7 mouse cellular contexts compared by ENCODE assay signal in the genomic region with DNA sequence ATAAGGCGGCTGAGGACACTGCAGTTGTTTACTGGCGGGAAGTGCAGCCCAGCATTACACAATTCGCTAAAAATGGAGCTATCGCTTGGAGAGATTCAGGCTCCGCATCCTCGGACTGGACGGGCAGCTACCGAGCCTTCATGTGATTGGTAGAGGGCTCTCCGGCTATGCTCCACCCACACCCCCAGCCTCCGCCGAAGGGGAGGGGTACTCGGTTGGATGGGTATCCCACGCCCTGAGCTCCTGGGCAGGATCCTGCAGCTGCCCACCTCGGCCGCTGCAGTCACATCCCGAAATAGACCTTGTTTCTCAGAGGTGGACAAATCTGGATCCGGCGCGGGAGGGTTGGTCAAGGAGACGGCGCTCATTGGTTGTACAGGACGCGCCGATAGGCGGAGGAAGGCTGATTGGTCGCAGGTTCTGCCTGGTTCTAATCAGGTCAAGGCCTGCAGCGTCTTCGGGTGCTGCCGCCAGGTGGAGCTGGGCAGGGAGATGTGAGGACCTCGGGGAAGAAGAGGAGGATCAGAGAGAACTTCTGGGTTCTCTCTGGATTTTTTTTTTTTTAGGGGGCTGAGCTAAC. TPM values are rescaled to one million over a fixed set of nuclear protein-coding genes. Genes with fewer than 3 reads are reported as not detected.
DNase-seq lines count a peak whose midpoint lies in the region; ATAC-seq and TF ChIP-seq lines count a peak whose summit lies in the region.

No protein-coding gene starts in this region.

- H3K9me3 ChIP-seq in embryonic facial prominence, embryonic 13.5 days: no peaks in the 10 kb centered on the region
- H3K9me3 ChIP-seq in limb, embryonic 13.5 days: no peaks in the 10 kb centered on the region
- no peaks in the 10 kb centered on the region for H3K9me3 ChIP-seq in midbrain, embryonic 16.5 days (replicated peaks; ENCODE audit: control insufficient read depth, low read length, poor library complexity, severe bottlenecking)

- TF ChIP-seq EP300 in heart, adult 2 months (IDR thresholded peaks at IDR 0.05; ENCODE audit: insufficient read depth, low read depth, low read length): peak; percentile 85; the same call in 1 of the 2 replicates

- ATAC-seq in embryonic facial prominence, embryonic 13.5 days (ENCODE audit: insufficient number of reproducible peaks, insufficient read depth, low FRiP score, low TSS enrichment, low read depth): peak; percentile 93
- ATAC-seq in limb, embryonic 13.5 days (ENCODE audit: low FRiP score, low read depth): peak; percentile 97
- ATAC-seq in midbrain, embryonic 16.5 days: peak; percentile 98

- H3K4me2 ChIP-seq in embryonic facial prominence, embryonic 13.5 days: peak overlapping the region; percentile 70
- peak overlapping the region; percentile 71 for H3K4me2 ChIP-seq in limb, embryonic 13.5 days (replicated peaks)
- peak overlapping the region; percentile 89 for H3K4me2 ChIP-seq in midbrain, embryonic 16.5 days (ENCODE audit: low read length)

- TF ChIP-seq POLR2A in heart, adult 2 months (IDR thresholded peaks at IDR 0.05; ENCODE audit: insufficient read depth, low read depth, low read length): peak; percentile 60

- intact Hi-C loops in heart, adult 2 months (cut with DNase I): loop anchor here (2.0 to 10.0 kb wide), 4 partner anchors 111 to 324 kb away; no protein-coding TSS in a partner anchor

- DNase-seq in adrenal gland, postnatal 36 days: peak; percentile 92 to 94
- DNase-seq in heart, adult 2 months: peak; percentile 92 to 95
- DNase-seq in kidney, adult 8-10 months: peak; percentile 92 to 94
- DNase-seq in spleen, postnatal 10 days (ENCODE audit: low spot score in 2 of 2): peak; percentile 52 to 83

- H3K4me1 ChIP-seq in embryonic facial prominence, embryonic 13.5 days: peaks cover 7% of the 10 kb centered on the region; the same call in 1 of the 2 replicates
- H3K4me1 ChIP-seq in heart, adult 2 months (ENCODE audit: control insufficient read depth, insufficient read depth, low read length): peaks cover 2% of the 10 kb centered on the region
- peaks cover 10% of the 10 kb centered on the region for H3K4me1 ChIP-seq in limb, embryonic 13.5 days
- H3K4me1 ChIP-seq in midbrain, embryonic 16.5 days (ENCODE audit: control insufficient read depth, insufficient read depth, low read length): peaks cover 5% of the 10 kb centered on the region

- WGBS in embryonic facial prominence, embryonic 13.5 days: under 1% methylated on average over 30 of the region's 30 CpGs
- WGBS in heart, adult 2 months: under 1% methylated on average over 30 of the region's 30 CpGs
- WGBS in limb, embryonic 13.5 days: under 1% methylated on average over 30 of the region's 30 CpGs
- WGBS in midbrain, embryonic 16.5 days: under 1% methylated on average over 30 of the region's 30 CpGs

- H3K27me3 ChIP-seq in embryonic facial prominence, embryonic 13.5 days: peaks cover 15% of the 10 kb centered on the region
- H3K27me3 ChIP-seq in heart, adult 2 months (ENCODE audit: control insufficient read depth, insufficient read depth, low read length): no peaks in the 10 kb centered on the region
- peaks cover 26% of the 10 kb centered on the region for H3K27me3 ChIP-seq in limb, embryonic 13.5 days
- peaks cover 6% of the 10 kb centered on the region; the same call in 1 of the 2 replicates for H3K27me3 ChIP-seq in midbrain, embryonic 16.5 days (ENCODE audit: control insufficient read depth, insufficient read depth, low read depth, low read length)

- H3K36me3 ChIP-seq in embryonic facial prominence, embryonic 13.5 days: no peaks in the 10 kb centered on the region
- no peaks in the 10 kb centered on the region for H3K36me3 ChIP-seq in heart, adult 2 months (ENCODE audit: control insufficient read depth, insufficient read depth, low read length)
- no peaks in the 10 kb centered on the region for H3K36me3 ChIP-seq in limb, embryonic 13.5 days
- H3K36me3 ChIP-seq in midbrain, embryonic 16.5 days (ENCODE audit: control insufficient read depth, insufficient read depth, low read length): no peaks in the 10 kb centered on the region

- no peak overlapping the region for H3K27ac ChIP-seq in embryonic facial prominence, embryonic 13.5 days
- peak overlapping the region; percentile 95 for H3K27ac ChIP-seq in heart, adult 2 months
- no peak overlapping the region for H3K27ac ChIP-seq in limb, embryonic 13.5 days
- peak overlapping the region; percentile 87 for H3K27ac ChIP-seq in midbrain, embryonic 16.5 days (ENCODE audit: low read length)

- peak; percentile 92 for TF ChIP-seq CTCF in heart, adult 2 months (IDR thresholded peaks at IDR 0.05)

- peak overlapping the region; percentile 60 for H3K9ac ChIP-seq in embryonic facial prominence, embryonic 13.5 days
- H3K9ac ChIP-seq in heart, adult 2 months (ENCODE audit: low read depth, low read length): peak overlapping the region; percentile 62
- peak overlapping the region; percentile 50; the same call in 1 of the 2 replicates for H3K9ac ChIP-seq in limb, embryonic 13.5 days
- H3K9ac ChIP-seq in midbrain, embryonic 16.5 days (ENCODE audit: low read depth, low read length): peak overlapping the region; percentile 73

- no peaks in the 10 kb centered on the region for H3K79me2 ChIP-seq in heart, adult 2 months (replicated peaks; ENCODE audit: control insufficient read depth, insufficient read depth, low read length)

- peak overlapping the region; percentile 47 for H3K4me3 ChIP-seq in embryonic facial prominence, embryonic 13.5 days
- peak overlapping the region; percentile 45 for H3K4me3 ChIP-seq in heart, adult 2 months
- peak overlapping the region; percentile 52 for H3K4me3 ChIP-seq in limb, embryonic 13.5 days
- peak overlapping the region; percentile 67 for H3K4me3 ChIP-seq in midbrain, embryonic 16.5 days (ENCODE audit: low read depth, low read length)

RNA-seq across cellular contexts. Expression of gene Olfr288, which starts 14.1 kb away (rescaled TPM):
- total RNA-seq in adrenal gland, postnatal 36 days (2021): not detected
- not detected in 2 replicates for polyA plus RNA-seq in embryonic facial prominence, embryonic 13.5 days (2015; fragmentation: Nextera tagmentation; extraction: Ambion mirVana)
- total RNA-seq in heart, adult 2 months (2021): not detected
- not detected in 2 replicates for polyA plus RNA-seq in heart, adult 2 months (2012; rRNA removed)
- not detected in 2 replicates for polyA plus RNA-seq in limb, embryonic 13.5 days (2015; fragmentation: Nextera tagmentation; extraction: Ambion mirVana)
- polyA plus RNA-seq in midbrain, embryonic 16.5 days (2015; fragmentation: Nextera tagmentation; extraction: Ambion mirVana): not detected in 2 replicates

RNA-seq across cellular contexts. Expression of gene Ccdc184, which starts 14.3 kb away (rescaled TPM):
- under 1 TPM; 0.50 to 0.92 TPM for total RNA-seq in adrenal gland, postnatal 36 days (2021)
- polyA plus RNA-seq in embryonic facial prominence, embryonic 13.5 days (2015; fragmentation: Nextera tagmentation; extraction: Ambion mirVana): 1.1 and 1.9 TPM in 2 replicates
- under 1 TPM; 0.52 to 0.63 TPM for total RNA-seq in heart, adult 2 months (2021)
- polyA plus RNA-seq in heart, adult 2 months (2012; rRNA removed): 0.61 and 0.94 TPM in 2 replicates
- polyA plus RNA-seq in limb, embryonic 13.5 days (2015; fragmentation: Nextera tagmentation; extraction: Ambion mirVana): 0.48 and 0.60 TPM in 2 replicates
- 118 and 146 TPM in 2 replicates for polyA plus RNA-seq in midbrain, embryonic 16.5 days (2015; fragmentation: Nextera tagmentation; extraction: Ambion mirVana)

RNA-seq across cellular contexts. Expression of gene Asb8, which starts 15.8 kb away (rescaled TPM):
- total RNA-seq in adrenal gland, postnatal 36 days (2021): 10 to 100 TPM; 37.3 to 43.0 TPM
- polyA plus RNA-seq in embryonic facial prominence, embryonic 13.5 days (2015; fragmentation: Nextera tagmentation; extraction: Ambion mirVana): 49.2 and 55.3 TPM in 2 replicates
- 100 to 1,000 TPM; 105 to 118 TPM for total RNA-seq in heart, adult 2 months (2021)
- 104 and 172 TPM in 2 replicates for polyA plus RNA-seq in heart, adult 2 months (2012; rRNA removed)
- polyA plus RNA-seq in limb, embryonic 13.5 days (2015; fragmentation: Nextera tagmentation; extraction: Ambion mirVana): 50.7 and 51.0 TPM in 2 replicates
- polyA plus RNA-seq in midbrain, embryonic 16.5 days (2015; fragmentation: Nextera tagmentation; extraction: Ambion mirVana): 60.2 and 63.5 TPM in 2 replicates

RNA-seq across cellular contexts. Expression of gene Gm44579, which starts 39.6 kb away (rescaled TPM):
- total RNA-seq in adrenal gland, postnatal 36 days (2021): not detected
- polyA plus RNA-seq in embryonic facial prominence, embryonic 13.5 days (2015; fragmentation: Nextera tagmentation; extraction: Ambion mirVana): not detected in 2 replicates
- total RNA-seq in heart, adult 2 months (2021): not detected
- polyA plus RNA-seq in heart, adult 2 months (2012; rRNA removed): not detected in 2 replicates
- not detected in 2 replicates for polyA plus RNA-seq in limb, embryonic 13.5 days (2015; fragmentation: Nextera tagmentation; extraction: Ambion mirVana)
- not detected in 2 replicates for polyA plus RNA-seq in midbrain, embryonic 16.5 days (2015; fragmentation: Nextera tagmentation; extraction: Ambion mirVana)

RNA-seq across cellular contexts. Expression of gene Olfr287, which starts 39.6 kb away (rescaled TPM):
- total RNA-seq in adrenal gland, postnatal 36 days (2021): not detected
- not detected in 2 replicates for polyA plus RNA-seq in embryonic facial prominence, embryonic 13.5 days (2015; fragmentation: Nextera tagmentation; extraction: Ambion mirVana)
- not detected for total RNA-seq in heart, adult 2 months (2021)
- not detected in 2 replicates for polyA plus RNA-seq in heart, adult 2 months (2012; rRNA removed)
- polyA plus RNA-seq in limb, embryonic 13.5 days (2015; fragmentation: Nextera tagmentation; extraction: Ambion mirVana): not detected in 2 replicates
- polyA plus RNA-seq in midbrain, embryonic 16.5 days (2015; fragmentation: Nextera tagmentation; extraction: Ambion mirVana): 0.16 and 0.20 TPM in 2 replicates

Comparison
In these comparisons a context has a peak if more than half of its experiments do, and no peak if none do; other contexts are left out.
1. H3K27ac ChIP-seq: peak in heart, adult 2 months (single experiment) and midbrain, embryonic 16.5 days (single experiment); none in embryonic facial prominence, embryonic 13.5 days (single experiment) and limb, embryonic 13.5 days (single experiment).
2. RNA of gene Ccdc184, which starts 14.3 kb away (polyA plus RNA-seq): 118 to 146 TPM in midbrain, embryonic 16.5 days; 1.1 to 1.9 TPM in embryonic facial prominence, embryonic 13.5 days, 0.61 to 0.94 TPM in heart, adult 2 months and 0.48 to 0.60 TPM in limb, embryonic 13.5 days; every median in the first group is over 10 times any median in the second.
3. Peak in every context shown above with its lines, with median percentiles within 50 percentile points of each other: DNase-seq, ATAC-seq, H3K4me2 ChIP-seq, H3K4me3 ChIP-seq and H3K9ac ChIP-seq.